Mouse (Mus musculus) MEL-GATA-1-ER (cell line): Measurements from ENCODE around the gene Dgkh.
"Not testable (repeated sequence)": the region's sequence is repeated elsewhere in the genome, so short reads cannot be mapped to it uniquely, and the experiment has no call there.

Source experiments
- DNase-seq: peaks from one replicate; pipeline ENCODE4 v3.0.0-alpha.2; 2012; ENCODE audit warnings: low read depth; ENCODE audit errors: extremely low read depth

Dgkh gene

GRCm38 (mm10) chr14:78723655-78724054, 8.9 kb downstream of the Dgkh start:
- not testable (repeated sequence) for DNase-seq

- no peak for DNase-seq
Measured at GRCm38 (mm10) chr14:78722031-78722430, 10.5 kb downstream of the Dgkh start.

DNA sequence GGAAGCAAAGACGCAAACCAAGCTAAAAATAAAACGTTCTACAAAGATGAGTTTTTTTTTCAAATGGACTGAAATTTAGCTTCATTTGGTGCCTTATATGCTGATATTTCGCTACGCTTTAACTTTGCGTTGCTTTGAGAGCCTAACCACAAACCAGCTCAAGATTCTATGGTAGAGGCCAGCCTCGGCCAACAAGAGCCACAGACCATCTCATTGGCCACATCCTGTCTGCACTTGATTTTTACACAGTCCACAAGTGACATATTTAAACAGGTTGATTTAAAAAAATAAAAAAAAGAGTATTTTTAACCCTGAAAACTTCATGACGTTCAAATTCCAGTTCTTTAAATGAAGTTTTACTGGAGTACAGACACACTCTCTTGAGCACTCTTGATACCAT, 16.5 kb downstream of the Dgkh start:
- no peak for DNase-seq

GRCm38 (mm10) chr14:78712565-78713148, 19.9 kb downstream of the Dgkh start:
- no peak for DNase-seq

DNA sequence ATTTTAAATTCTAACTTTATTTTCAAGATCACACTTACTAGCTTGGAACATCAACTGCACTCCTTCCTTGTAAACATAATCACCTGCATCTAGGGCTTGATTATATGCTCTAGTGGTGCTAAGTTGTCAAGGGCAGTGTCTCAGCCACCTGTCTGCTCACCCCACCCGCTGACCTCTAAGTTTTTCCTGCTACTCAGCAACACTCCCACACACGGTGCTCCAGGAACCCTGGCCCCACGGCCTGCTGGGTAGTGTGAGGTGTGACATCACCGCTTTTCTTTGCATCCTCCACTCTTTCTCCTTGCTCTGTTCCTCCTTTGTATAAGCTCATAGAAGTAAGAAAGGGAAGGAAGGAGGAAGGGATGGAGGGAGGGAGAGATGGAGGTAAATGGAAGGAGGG, 21.9 kb downstream of the Dgkh start:
- no peak for DNase-seq

GRCm38 (mm10) chr14:78705616-78706015, 27.0 kb downstream of the Dgkh start:
- no peak for DNase-seq

GRCm38 (mm10) chr14:78703989-78704388, 28.6 kb downstream of the Dgkh start:
- DNase-seq = no peak

DNA sequence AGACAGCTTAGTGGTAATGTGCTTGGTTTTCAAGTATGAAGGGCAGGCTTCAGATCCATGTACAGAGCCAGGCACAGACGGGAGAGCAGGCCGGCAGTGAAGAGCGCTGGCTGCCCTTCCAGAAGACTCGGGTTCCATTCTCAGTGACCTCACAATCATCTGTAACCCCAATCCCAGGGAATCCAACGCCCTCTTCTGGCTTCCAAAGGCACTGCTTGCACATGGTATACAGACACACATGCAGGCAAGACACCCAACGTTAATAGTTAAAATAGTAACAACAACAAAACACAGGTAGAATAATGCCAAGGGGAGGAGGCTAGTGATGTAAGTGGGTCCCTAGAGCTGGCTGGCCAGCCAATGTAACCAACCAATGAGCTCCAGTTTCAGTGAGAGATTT, 29.2 kb downstream of the Dgkh start:
- DNase-seq = no peak

DNA sequence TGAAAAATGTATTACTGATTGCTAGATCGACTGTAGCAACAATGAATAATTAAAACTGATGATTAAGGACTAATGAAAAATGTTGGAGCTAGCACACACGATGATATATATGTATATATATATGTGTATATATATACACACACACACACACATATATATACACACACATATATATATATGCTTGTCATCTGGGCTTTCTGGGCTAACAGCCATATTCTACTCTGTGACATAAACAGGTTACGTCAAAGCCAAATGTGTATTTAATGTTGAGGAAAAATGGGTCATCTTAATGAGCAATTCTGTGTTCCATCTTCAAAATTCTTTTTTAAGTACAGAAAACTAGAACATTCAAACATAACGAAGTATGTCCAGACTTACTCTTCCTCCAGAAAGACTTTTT, 30.5 kb downstream of the Dgkh start:
- no peak for DNase-seq

- no peak for DNase-seq
Measured at GRCm38 (mm10) chr14:78701501-78701900, 31.1 kb downstream of the Dgkh start.

GRCm38 (mm10) chr14:78701087-78701486, 31.5 kb downstream of the Dgkh start:
- no peak for DNase-seq

DNA sequence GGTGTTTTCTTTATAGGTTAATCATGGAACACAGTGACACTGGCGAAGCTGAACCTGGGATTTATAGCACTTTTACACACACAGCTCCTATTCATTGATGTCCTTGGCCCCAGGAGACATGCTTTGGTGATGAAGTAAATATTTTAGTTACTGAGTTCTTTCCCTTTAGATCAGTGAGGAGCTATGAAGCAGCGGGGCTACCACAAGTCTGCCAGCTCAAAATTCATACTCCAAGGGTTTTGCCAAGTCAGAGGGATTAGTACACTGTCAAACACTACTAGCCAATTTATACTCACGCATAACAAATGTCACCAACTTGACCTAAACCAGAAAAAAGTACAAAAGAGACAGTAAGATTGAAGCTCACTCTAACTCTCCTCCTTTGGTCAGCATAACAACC, 32.9 kb downstream of the Dgkh start:
- DNase-seq = no peak

- DNase-seq = no peak
Measured at GRCm38 (mm10) chr14:78699196-78699595, 33.4 kb downstream of the Dgkh start.

- DNase-seq = no peak
Measured at GRCm38 (mm10) chr14:78694121-78694520, 38.5 kb downstream of the Dgkh start.

DNA sequence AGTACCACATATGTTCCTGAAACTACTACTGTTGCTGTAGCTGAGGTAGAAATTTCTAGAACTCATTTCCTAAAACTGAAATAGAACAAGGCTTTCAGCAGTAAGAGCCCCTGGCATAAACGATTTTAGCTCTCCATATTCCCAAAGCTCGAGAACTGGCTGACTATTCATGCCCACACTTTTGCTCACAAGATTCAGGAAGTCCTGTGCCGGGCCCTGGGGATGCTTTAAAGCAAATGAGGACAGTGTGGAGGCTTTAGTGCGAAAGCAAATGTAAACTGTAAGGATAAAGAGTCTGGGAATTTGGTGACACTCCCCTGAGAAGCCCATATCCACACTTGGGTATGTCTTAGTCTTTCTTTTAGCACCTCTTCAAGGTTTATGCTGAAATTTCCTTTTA, 40.0 kb downstream of the Dgkh start:
- no peak for DNase-seq

DNA sequence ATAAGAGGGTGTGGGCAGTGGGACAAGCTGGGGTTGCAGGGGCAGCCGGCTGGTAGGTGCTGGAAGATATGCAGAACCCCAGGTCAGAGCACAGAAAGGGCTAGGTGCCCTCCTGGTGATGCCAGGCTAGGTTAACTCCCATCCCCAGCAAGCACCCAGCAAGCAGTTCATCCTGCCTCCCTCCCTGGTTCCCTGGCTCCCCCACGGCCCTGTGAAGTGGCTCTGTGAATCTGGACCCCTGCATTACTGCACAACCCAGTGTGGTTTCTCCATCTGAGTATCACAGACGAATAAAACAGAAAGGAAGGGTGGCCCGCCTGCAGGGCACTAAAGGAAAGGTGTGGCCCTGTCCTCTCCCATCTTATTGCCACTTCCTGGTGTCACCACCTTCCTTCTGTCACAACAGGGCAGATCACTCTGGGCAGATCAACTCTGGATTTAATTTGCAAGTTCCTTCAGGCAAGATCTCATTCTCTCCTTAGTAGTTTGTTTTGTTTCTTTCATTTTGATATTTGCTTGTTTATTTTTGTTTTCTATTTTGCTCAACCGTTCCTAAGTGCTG, 40.6 kb downstream of the Dgkh start:
- no peak for DNase-seq

DNA sequence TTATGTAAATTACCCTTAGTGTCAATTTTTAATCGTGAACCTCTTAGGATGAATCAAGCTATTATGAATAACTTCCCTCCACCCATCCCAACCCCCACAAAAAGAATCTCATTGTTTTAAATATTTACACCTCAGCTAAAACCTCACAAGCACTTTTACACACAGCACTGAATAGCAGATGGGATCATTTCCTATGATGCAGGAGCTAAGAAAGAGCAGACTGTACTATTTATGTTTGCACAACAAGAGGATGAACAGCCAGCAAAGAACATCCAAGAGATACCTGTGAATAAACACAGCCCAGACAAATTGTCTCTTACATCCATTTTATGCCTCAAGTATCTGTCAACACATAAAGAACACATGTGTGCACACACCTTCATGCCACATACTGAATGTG, 41.7 kb downstream of the Dgkh start:
- no peak for DNase-seq

GRCm38 (mm10) chr14:78690387-78690786, 42.2 kb downstream of the Dgkh start:
- no peak for DNase-seq

DNA sequence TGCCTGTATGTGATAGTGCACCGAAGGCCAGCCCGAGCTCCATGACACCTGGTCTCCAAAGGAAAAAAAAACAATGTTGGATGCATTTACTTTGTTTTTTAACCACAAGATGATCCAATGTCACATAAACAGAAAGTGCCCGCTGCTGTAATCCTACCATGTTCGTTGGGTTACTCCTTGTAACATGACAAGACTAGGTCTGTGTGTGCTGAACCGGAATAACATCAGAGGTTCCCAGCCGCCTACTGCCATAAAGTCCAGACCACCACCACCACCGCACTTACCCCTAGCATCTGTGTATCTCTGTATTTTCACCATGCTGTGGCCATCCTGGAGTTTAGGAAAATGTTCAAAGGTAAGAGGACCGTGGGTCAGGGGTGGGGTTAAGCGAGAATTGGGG, 42.6 kb downstream of the Dgkh start:
- no peak for DNase-seq

DNA sequence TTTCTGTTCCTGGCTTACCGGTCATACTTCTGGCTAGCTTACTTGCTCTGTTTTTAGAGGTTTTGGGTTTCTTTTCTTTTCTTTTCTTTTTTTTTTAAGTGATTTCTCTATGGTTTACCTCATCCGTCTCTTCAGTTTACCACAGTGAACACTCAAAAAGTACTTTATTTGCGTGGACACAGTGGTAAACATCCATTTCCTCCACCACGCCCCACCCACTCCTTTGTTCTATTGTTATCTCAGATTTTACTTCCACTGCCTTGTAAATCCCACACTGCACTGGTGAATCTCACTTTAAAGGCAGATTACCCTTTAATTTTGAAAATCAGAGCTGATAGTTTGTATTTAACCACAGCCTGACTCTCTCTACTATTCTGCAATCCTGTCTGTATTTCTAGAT, 44.9 kb downstream of the Dgkh start:
- no peak for DNase-seq

DNA sequence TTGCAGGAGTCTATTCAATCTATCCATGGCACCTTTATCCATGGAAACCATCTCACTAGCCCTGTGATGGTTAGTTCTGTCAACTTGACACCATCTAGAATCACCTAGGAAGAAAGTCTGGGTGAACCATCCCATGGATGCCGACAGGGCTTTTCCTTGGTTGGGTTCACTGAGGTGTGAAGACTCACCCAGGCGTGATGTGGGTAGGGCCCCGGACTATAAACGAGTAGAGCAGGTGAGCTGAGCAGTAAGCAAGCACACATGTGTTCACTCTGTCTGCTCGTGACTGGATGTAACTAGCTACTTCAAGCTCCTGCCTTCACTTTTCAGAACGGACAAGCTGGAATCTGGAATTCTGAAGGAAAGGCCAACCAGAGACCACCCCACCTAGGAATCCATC, 45.9 kb downstream of the Dgkh start:
- DNase-seq = no peak

DNA sequence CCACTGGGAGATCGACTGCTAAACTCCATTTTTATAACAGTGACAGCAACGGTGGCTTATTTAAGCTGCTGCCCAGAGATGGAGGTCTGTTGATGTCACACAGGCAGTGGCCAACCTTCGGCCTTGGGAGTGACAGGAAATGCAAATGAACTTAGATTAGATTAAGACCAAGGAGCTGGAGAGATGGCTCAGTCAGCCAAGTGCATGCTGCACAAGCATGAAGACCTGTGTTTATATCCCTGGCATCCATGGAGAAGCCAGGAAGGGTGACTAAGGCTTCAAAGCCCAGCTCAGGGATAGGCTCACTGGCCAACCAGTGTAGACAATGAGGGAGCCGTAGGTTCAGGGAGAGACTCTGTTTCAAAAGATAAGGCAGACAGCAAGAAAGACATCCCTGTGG, 48.4 kb downstream of the Dgkh start:
- DNase-seq = peak; percentile 29

- no peak for DNase-seq
Measured at GRCm38 (mm10) chr14:78678981-78679380, 53.6 kb downstream of the Dgkh start.
